Mouse (Mus musculus): Measurements from ENCODE around the gene Ripk3. TPM values are rescaled to one million over a fixed set of nuclear protein-coding genes. Genes with fewer than 3 reads are reported as not detected.

Ripk3 gene
- polyA plus RNA-seq, 1 experiment from 2014 or later: 8.0 TPM

GRCm38 (mm10) chr14:55743711-55744110, 45.0 kb downstream of the Ripk3 start:
- Histone ChIP-seq H3K27me3 (ENCODE audit: poor library complexity, severe bottlenecking) (no peaks in the 10 kb centered on the region), H3K4me3 (peak overlapping the region; percentile 18; the same call in 1 of the 2 replicates), H3K27ac (no peak overlapping the region), H3K36me3 (replicated peaks) (peaks cover 54% of the 10 kb centered on the region), H3K4me1 (peaks cover 41% of the 10 kb centered on the region), H3K9me3 (no peaks in the 10 kb centered on the region)
- 22% methylated on average over 10 of the region's 10 CpGs for WGBS
- peak; percentile 84 for DNase-seq (ENCODE audit: extremely low spot score, low spot score)

- DNase-seq (ENCODE audit: extremely low spot score, low spot score): no peak
- Histone ChIP-seq H3K4me1 (no peaks in the 10 kb centered on the region), H3K9me3 (no peaks in the 10 kb centered on the region), H3K27ac (no peak overlapping the region), H3K27me3 (ENCODE audit: poor library complexity, severe bottlenecking) (no peaks in the 10 kb centered on the region), H3K4me3 (no peak overlapping the region), H3K36me3 (replicated peaks) (peaks cover 40% of the 10 kb centered on the region)
- WGBS: 90% methylated on average over 9 of the region's 9 CpGs
Observed at GRCm38 (mm10) chr14:55737086-55737687, 51.5 kb downstream of the Ripk3 start.

GRCm38 (mm10) chr14:55735758-55736157, 52.9 kb downstream of the Ripk3 start:
- 85% methylated on average over 4 of the region's 4 CpGs for WGBS
- Histone ChIP-seq H3K9me3 (no peaks in the 10 kb centered on the region), H3K4me3 (no peak overlapping the region), H3K4me1 (no peaks in the 10 kb centered on the region), H3K27ac (no peak overlapping the region), H3K36me3 (replicated peaks) (peaks cover 30% of the 10 kb centered on the region), H3K27me3 (ENCODE audit: poor library complexity, severe bottlenecking) (no peaks in the 10 kb centered on the region)
- DNase-seq (ENCODE audit: extremely low spot score, low spot score): no peak

- WGBS: 82% methylated on average over 3 of the region's 3 CpGs
- Histone ChIP-seq H3K4me3 (no peak overlapping the region), H3K9me3 (no peaks in the 10 kb centered on the region), H3K36me3 (replicated peaks) (peaks cover 26% of the 10 kb centered on the region), H3K4me1 (no peaks in the 10 kb centered on the region), H3K27ac (no peak overlapping the region), H3K27me3 (ENCODE audit: poor library complexity, severe bottlenecking) (no peaks in the 10 kb centered on the region)
- no peak for DNase-seq (ENCODE audit: extremely low spot score, low spot score)
Observed at GRCm38 (mm10) chr14:55735334-55735733, 53.3 kb downstream of the Ripk3 start.

Other genes starting within 250 kb of the Ripk3 start
- 18.3 and 20.0 TPM in 2 replicates for gene Pck2, start 248.6 kb downstream of the Ripk3 start, polyA plus RNA-seq (2016; fragmentation: Nextera tagmentation; extraction: Ambion mirVana)
- gene Dcaf11, start 228.9 kb downstream of the Ripk3 start, polyA plus RNA-seq (2016; fragmentation: Nextera tagmentation; extraction: Ambion mirVana): 68.1 and 73.3 TPM in 2 replicates
- gene A730061H03Rik, start 228.5 kb downstream of the Ripk3 start, polyA plus RNA-seq (2016; fragmentation: Nextera tagmentation; extraction: Ambion mirVana): not detected in 2 replicates
- not detected in 2 replicates for gene Fitm1, start 213.2 kb downstream of the Ripk3 start, polyA plus RNA-seq (2016; fragmentation: Nextera tagmentation; extraction: Ambion mirVana)
- 90.9 and 94.3 TPM in 2 replicates for gene Psme1, start 210.7 kb downstream of the Ripk3 start, polyA plus RNA-seq (2016; fragmentation: Nextera tagmentation; extraction: Ambion mirVana)
- gene Emc9, start 203.6 kb downstream of the Ripk3 start, polyA plus RNA-seq (2016; fragmentation: Nextera tagmentation; extraction: Ambion mirVana): 5.3 and 5.4 TPM in 2 replicates
- gene Psme2, start 197.8 kb downstream of the Ripk3 start, polyA plus RNA-seq (2016; fragmentation: Nextera tagmentation; extraction: Ambion mirVana): 154 and 171 TPM in 2 replicates
- 20.5 and 21.3 TPM in 2 replicates for gene Rnf31, start 197.2 kb downstream of the Ripk3 start, polyA plus RNA-seq (2016; fragmentation: Nextera tagmentation; extraction: Ambion mirVana)
- gene Irf9, start 185.3 kb downstream of the Ripk3 start, polyA plus RNA-seq (2016; fragmentation: Nextera tagmentation; extraction: Ambion mirVana): 7.3 and 7.6 TPM in 2 replicates
- gene Rec8, start 170.8 kb downstream of the Ripk3 start, polyA plus RNA-seq (2016; fragmentation: Nextera tagmentation; extraction: Ambion mirVana): 5.6 and 5.7 TPM in 2 replicates
- gene Ipo4, start 152.9 kb downstream of the Ripk3 start, polyA plus RNA-seq (2016; fragmentation: Nextera tagmentation; extraction: Ambion mirVana): 110 and 123 TPM in 2 replicates
- gene Gm49378, start 151.0 kb downstream of the Ripk3 start, polyA plus RNA-seq (2016; fragmentation: Nextera tagmentation; extraction: Ambion mirVana): 0.98 and 1.00 TPM in 2 replicates
- gene Tm9sf1, start 145.1 kb downstream of the Ripk3 start, polyA plus RNA-seq (2016; fragmentation: Nextera tagmentation; extraction: Ambion mirVana): 78.3 and 78.7 TPM in 2 replicates
- 0.58 and 1.1 TPM in 2 replicates for gene Tssk4, start 138.7 kb downstream of the Ripk3 start, polyA plus RNA-seq (2016; fragmentation: Nextera tagmentation; extraction: Ambion mirVana)
- 62.4 and 63.7 TPM in 2 replicates for gene Mdp1, start 128.4 kb downstream of the Ripk3 start, polyA plus RNA-seq (2016; fragmentation: Nextera tagmentation; extraction: Ambion mirVana)
- 59.9 and 62.4 TPM in 2 replicates for gene Gmpr2, start 116.9 kb downstream of the Ripk3 start, polyA plus RNA-seq (2016; fragmentation: Nextera tagmentation; extraction: Ambion mirVana)
- gene Nedd8, start 116.7 kb downstream of the Ripk3 start, polyA plus RNA-seq (2016; fragmentation: Nextera tagmentation; extraction: Ambion mirVana): 664 and 665 TPM in 2 replicates
- gene Tinf2, start 107.0 kb downstream of the Ripk3 start, polyA plus RNA-seq (2016; fragmentation: Nextera tagmentation; extraction: Ambion mirVana): 78.8 and 79.7 TPM in 2 replicates
- 0.26 and 0.44 TPM in 2 replicates for gene Tgm1, start 74.9 kb downstream of the Ripk3 start, polyA plus RNA-seq (2016; fragmentation: Nextera tagmentation; extraction: Ambion mirVana)
- gene Rabggta, start 66.6 kb downstream of the Ripk3 start, polyA plus RNA-seq (2016; fragmentation: Nextera tagmentation; extraction: Ambion mirVana): 30.2 and 31.5 TPM in 2 replicates
- gene Dhrs1, start 43.2 kb downstream of the Ripk3 start, polyA plus RNA-seq (2016; fragmentation: Nextera tagmentation; extraction: Ambion mirVana): 59.1 and 62.5 TPM in 2 replicates
- 63.0 and 68.4 TPM in 2 replicates for gene Nop9, start 43.2 kb downstream of the Ripk3 start, polyA plus RNA-seq (2016; fragmentation: Nextera tagmentation; extraction: Ambion mirVana)
- gene Cideb, start 30.4 kb downstream of the Ripk3 start, polyA plus RNA-seq (2016; fragmentation: Nextera tagmentation; extraction: Ambion mirVana): 0.33 TPM in 1 of 2 replicates, not detected in the other
- 0.19 and 0.28 TPM in 2 replicates for gene Ltb4r2, start 27.4 kb downstream of the Ripk3 start, polyA plus RNA-seq (2016; fragmentation: Nextera tagmentation; extraction: Ambion mirVana)
- 0.26 TPM in 2 replicates for gene Ltb4r1, start 22.9 kb downstream of the Ripk3 start, polyA plus RNA-seq (2016; fragmentation: Nextera tagmentation; extraction: Ambion mirVana)
- 4.6 and 5.4 TPM in 2 replicates for gene Adcy4, start 4.8 kb downstream of the Ripk3 start, polyA plus RNA-seq (2016; fragmentation: Nextera tagmentation; extraction: Ambion mirVana)
- 37.9 and 39.1 TPM in 2 replicates for gene Nfatc4, start 34.3 kb upstream of the Ripk3 start, polyA plus RNA-seq (2016; fragmentation: Nextera tagmentation; extraction: Ambion mirVana)
- 24.5 and 25.8 TPM in 2 replicates for gene Nynrin, start 65.1 kb upstream of the Ripk3 start, polyA plus RNA-seq (2016; fragmentation: Nextera tagmentation; extraction: Ambion mirVana)
- 0.10 and 0.12 TPM in 2 replicates for gene Cbln3, start 95.5 kb upstream of the Ripk3 start, polyA plus RNA-seq (2016; fragmentation: Nextera tagmentation; extraction: Ambion mirVana)
- 22.7 and 25.3 TPM in 2 replicates for gene Khnyn, start 96.1 kb upstream of the Ripk3 start, polyA plus RNA-seq (2016; fragmentation: Nextera tagmentation; extraction: Ambion mirVana)
- 41.9 and 48.9 TPM in 2 replicates for gene Sdr39u1, start 111.4 kb upstream of the Ripk3 start, polyA plus RNA-seq (2016; fragmentation: Nextera tagmentation; extraction: Ambion mirVana)
- gene Cma1, start 155.8 kb upstream of the Ripk3 start, polyA plus RNA-seq (2016; fragmentation: Nextera tagmentation; extraction: Ambion mirVana): not detected in 2 replicates
- not detected in 2 replicates for gene Cma2, start 162.1 kb upstream of the Ripk3 start, polyA plus RNA-seq (2016; fragmentation: Nextera tagmentation; extraction: Ambion mirVana)
- not detected in 2 replicates for gene Mcpt1, start 229.1 kb upstream of the Ripk3 start, polyA plus RNA-seq (2016; fragmentation: Nextera tagmentation; extraction: Ambion mirVana)
- gene Mcpt9, start 241.6 kb upstream of the Ripk3 start, polyA plus RNA-seq (2016; fragmentation: Nextera tagmentation; extraction: Ambion mirVana): not detected in 2 replicates